Mouse (Mus musculus) adipocyte (in vitro differentiated cells): ENCODE results near the gene Gm38655.
"Not testable (repeated sequence)": the region's sequence is repeated elsewhere in the genome, so short reads cannot be mapped to it uniquely, and the experiment has no call there.

Experiments
- DNase-seq: peaks from one replicate; pipeline ENCODE4 v3.0.0-alpha.2; 2016; ENCODE audit warnings: low spot score

Gene Gm38655

DNA sequence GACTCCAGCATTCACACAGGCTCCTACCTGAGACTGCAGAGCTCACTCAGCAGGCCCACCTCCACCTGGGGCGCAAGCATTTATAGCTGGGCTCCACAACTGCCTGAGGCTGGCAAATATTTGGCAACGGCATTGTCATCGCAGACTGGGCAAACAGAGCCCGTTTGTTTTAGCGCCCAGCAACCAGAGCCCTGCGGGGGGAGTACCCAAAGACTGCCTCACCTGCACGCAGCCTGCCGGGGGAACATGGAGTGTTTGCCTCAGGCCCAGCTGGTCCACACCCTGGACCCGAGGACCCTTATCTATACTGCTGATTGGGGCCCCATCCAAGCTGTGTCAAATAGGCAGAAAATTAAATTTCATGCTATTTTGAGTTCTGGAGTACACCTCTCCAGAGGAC lies at the start of gene Gm38655:
Gm38655 (minus strand) TSS at position 61 of the 400 bp plus-strand sequence.
- no peak for DNase-seq

DNA sequence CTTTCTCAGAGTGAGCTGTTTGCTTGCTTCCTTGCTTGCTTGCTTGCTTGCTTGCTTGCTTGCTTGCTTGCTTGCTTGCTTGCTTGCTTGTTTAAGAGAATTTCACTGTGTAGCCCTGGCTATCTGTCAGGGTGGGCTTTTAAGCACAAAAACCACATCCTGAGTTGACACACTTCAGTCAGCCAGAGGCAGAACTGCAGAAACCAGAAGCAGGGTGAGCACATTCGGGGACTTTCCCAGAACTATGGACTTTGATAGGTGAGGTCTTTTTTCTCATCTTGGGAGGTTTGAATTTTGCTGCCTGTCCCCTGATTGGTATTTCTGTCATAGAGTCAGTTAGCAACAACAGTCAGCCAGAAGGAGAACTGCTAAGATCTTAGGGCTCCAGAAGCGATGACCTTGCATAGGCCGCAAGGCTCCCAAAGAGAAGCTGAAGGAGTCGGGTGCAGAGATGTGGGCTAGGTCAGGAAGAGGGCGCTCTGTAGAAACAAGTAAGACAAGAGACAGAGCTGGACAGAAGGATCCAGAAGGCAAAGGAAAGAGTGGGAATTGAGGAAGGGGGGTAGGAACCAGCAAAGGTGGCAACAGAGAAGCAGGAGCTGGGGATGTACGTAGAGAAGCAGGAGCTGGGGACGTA lies 49.4 kb upstream of the Gm38655 start:
- DNase-seq: no peak

DNA sequence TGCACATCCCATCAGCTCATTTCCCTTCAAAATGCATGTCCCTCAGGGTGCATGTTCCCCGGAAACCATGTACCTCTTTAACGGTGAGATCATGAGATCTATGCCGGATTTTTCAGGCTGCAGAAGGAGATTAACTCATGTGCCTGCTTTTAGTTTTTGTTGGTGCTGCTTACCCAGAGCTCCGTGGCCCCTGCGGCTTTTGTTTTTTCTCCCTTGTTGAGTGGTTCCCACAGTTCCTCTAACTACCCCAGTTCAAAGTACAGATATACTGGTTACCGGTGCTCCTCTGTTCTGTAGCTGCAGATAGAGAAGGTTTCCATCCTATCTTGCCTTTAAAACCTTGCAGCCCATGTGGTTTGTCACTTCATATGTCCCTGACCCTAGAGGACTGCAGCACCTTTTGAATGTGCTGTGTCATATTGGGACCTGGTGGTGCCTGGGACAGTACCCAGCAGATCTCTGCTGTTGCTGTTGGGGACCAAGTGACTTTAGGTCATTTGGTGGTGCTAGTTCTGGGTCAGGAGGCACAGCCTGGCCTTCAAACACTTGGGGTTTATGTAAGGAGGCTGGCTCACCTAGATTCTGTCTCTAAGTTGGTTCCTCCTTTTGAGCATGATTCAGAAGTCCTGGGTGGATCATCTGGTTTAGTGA lies 47.8 kb upstream of the Gm38655 start:
- no peak for DNase-seq

DNA sequence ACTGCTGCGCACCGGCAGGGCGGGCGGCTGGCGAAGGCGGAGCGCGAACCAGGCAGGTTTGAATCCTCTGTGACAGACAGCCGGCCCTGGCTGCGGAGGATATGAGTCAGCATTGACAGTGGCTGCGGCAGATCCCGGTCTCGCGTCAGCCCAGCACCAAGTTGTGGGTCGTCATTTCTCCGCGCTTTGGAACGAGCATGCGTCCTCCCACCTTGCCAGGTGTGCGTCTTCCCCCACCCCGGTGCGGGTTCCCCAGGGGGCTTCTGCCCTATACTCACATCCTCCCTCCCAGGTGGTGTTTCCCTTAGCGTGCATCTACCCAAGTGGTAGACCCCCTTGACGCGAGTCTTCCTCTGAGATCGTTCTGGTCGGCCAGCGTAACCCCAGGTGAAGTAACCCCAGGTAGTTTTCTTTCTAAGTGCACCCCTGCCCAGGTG lies 47.3 kb upstream of the Gm38655 start:
- not testable (repeated sequence) for DNase-seq

DNA sequence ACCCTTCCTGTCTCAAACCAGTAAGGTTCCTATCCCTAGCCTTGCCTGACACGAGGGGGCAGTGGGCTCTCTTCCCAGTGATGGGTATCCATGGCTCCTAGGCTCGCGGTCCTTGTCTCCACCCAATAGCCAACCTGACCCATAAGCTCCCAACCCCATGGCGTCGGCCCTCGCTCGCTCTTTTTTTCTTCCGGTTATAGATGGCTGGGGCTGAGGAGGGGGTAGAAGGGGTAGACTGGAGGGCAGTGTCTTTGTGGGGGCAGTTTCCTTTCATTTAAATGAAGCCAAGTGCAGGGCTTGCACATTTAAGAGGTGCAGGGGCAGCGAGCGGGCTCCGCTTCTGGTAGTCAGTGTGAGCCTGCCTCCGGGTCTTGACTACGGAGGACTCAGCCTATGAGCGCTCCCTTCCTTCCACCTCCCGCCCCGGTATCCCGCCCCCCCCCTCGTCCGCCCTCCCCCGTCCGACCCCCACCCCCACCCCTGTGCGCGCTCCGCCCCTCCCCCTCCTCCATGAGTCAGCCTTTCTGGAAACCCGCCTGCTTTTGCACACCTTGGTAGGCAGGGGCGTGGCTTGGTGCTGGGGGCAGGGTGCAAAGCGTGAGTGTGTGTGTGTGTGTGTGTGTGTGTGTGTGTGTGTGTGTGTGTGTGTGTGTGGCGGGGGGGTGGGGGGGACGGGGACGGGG lies 46.7 kb upstream of the Gm38655 start:
- DNase-seq: peak; percentile 30

DNA sequence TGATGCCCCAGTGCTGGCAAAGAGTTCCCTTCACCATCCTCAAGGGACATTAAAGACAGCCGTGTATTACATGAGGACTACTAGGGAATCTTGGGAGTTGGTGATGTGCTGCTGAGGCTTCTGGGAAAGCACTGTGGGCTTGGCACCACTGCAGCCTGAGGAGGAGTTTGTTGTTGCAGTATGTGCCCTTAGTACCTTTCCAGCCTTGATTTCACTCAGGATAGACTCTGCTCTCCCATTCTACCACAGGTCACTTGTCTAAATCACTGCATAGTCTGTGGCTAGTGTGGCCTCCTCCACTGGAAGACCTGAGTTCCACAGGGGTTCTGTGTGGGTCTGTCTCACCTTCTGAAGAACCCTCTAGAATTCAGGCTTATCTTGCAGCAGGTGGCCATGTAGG lies 45.5 kb upstream of the Gm38655 start:
- peak; percentile 32 for DNase-seq

DNA sequence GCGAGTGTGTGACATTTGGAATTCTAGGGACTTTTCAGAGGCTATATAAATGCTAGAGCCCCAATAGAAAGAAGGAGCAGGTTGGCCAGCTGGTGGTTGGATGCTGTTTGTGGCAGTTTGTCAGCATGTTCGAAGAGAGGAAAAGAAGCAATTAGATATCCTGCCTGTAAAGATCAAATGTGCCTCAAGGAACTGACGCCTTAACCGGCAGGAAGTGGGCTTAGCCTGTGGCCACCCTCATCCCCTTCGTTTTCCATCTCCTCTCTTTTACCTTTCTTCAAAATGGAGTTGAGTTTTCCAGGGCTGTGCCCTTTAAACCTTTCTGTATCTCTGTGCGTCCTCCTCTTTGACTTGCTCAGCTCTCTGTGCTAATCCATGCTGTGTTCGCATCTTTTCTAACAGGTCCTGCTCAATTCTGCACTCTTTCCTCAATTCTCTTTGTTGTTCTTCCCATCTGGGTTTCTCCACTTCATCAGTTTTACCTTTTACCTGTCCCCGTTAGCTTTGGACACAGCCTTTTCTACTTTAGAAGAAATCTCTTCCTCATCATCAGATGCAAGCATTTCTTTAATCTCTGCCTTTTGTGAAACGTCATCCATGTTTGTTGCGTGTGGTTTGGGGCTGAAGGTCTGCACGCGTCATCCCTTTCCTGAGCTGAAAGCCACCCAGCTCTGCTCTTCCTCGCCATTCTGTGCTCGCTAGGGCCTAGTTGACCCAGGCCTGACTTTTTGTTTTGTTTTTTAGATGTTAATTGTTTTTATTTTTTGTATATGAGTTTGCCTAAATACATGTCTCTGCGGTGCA lies 44.4 kb upstream of the Gm38655 start:
- no peak for DNase-seq

DNA sequence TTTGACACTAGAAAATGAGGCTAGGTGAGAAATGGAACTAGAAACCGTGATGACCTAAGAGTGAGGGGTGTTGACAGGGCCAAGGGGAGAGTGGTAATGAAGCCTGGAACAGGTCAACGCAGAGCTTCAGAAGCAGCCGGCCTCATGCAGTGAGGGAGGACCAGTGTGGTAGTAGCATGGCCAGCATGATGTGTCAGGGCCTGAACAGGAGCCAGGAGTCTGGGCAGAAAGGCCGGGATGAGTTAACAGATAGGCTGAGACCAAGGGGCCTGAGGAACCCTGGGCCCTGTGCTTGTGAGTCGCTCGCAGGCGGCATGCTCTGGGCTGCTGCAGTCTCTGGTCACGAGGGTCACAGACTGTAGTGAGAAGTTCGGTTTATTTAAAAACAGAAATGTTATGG lies 43.7 kb upstream of the Gm38655 start:
- DNase-seq: no peak

DNA sequence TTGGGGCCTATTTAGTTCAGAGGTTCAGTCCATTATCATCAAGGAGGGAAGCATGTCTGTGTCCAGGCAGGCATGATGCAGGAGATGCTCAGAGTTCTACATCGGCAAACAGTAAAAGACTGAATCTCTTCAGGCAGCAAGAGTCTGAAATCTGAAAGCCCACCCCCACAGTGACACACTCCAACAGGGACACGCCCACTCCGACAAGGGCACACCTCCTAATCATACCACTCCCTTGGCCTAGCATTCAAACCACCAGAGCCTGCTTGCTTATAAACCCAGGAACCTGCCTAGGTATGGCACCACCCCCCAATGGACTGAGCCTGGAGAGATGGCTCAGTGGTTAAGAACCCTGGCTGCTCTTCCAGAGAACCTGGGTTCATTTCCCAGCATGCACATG lies 40.2 kb upstream of the Gm38655 start:
- DNase-seq: no peak

DNA sequence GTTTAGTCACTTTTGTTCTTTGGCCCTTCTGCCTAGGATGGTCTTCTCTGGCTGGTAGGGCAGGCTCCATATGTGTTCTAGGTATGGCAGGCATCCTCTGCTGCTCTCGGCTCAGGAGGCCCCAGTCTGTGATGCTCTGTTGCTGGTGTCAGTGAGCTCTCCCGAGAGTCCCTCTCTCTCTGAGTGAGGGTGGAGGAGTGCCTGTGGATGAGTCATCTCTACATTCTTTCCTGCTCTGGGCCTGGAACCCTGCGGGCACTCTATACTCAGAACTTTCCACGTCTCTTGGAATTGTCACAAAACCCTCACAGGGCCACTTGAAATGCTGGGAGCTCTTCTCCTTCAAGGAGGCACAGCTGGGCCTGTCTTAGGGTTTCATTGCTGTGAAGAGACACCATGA lies 36.4 kb upstream of the Gm38655 start:
- DNase-seq: no peak

DNA sequence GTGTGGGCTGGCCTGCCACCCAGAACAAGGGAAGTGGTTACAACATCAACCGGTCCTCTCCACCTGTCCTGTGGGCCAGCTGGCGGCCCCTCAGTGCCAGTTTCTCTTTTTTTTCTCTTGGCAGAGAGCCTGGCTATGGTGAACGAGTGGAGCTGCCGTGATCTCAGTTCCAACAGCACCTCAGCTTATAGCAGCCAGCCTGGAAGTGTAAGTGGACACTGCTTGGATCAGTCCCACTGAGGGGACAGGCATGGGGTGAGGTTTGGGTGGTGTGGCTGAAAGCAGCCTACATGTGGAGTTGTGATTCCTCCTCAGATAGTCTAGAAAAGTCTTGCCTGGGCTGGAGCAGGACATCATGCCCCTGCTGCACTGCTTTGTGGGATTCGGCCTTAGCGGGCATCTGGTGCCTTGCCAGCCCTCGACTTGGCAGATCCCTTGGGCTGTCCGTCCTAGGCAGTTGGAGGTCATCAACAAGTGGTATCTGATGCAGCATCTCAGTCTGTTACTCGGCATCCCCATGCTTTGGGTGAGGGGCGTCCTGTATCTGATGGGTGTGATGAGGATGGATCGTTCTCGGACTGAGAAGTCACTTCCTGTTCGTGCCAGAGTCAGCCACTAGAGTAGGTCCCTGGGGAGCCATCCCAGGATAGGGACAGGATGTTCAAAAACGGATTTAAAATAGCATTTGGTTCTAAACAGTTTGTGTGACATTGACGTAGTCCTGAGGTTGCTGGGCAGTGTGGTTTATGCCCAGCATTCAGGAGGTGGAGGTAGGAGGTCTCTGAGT lies 35.6 kb upstream of the Gm38655 start:
- no peak for DNase-seq

DNA sequence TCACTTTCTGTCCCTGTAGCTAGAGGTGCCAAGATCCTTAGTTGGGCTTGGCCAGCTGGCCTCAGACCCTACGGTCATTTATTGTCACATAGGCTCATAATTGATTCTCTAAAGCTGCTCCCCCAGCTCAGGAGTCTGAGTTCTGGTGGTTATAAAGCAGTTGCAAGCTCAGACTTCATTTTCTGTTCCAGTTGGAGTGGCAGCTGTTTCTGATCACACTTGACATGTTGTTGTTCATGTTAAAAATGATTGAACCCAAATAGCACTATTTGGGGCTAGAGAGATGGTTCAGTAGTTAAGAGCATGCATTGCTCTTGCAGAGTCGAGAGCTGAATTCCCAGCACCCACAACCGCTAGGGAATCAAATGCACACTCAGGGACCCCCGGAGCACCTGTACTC lies 34.7 kb upstream of the Gm38655 start:
- DNase-seq: no peak

DNA sequence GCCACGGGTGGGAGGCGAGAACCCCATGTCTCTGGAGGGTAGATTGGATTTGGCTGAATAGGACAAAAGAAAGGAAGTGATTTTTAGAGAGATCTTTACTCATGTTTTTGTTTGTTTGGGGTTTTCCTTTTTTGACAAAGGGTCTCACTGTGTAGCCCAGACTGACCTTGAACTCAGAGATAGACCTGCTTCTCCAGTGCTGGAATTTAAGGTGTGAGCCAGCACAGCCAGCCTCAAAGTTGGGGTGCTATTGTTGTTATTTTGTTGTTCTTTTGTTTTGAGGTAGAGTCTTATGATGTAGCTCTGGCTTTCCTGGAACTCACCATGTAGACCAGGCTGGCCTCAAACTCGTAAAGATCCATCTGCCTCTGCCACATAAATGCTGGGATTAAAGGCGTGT lies 27.1 kb upstream of the Gm38655 start:
- DNase-seq: no peak

DNA sequence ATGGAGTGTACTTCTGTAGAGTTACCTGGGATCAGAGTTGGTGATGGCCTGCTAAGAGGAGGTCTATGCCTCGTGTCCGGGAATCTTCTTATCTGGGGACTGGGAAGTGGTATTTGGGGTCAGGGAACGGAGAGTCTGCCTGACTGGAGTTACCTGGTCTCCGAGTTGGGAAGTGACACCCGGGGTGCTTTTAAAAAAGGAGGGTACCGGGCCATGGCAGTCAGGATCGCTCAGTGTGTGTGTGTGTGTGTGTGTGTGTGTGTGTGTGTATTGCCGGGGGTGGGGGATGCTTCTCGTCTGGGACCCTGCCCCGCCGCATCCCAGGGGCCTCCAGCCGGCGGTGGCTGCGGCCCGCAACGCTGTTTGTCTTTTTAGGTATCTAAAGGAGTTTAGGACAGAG lies 13.8 kb upstream of the Gm38655 start:
- DNase-seq: peak; percentile 24

DNA sequence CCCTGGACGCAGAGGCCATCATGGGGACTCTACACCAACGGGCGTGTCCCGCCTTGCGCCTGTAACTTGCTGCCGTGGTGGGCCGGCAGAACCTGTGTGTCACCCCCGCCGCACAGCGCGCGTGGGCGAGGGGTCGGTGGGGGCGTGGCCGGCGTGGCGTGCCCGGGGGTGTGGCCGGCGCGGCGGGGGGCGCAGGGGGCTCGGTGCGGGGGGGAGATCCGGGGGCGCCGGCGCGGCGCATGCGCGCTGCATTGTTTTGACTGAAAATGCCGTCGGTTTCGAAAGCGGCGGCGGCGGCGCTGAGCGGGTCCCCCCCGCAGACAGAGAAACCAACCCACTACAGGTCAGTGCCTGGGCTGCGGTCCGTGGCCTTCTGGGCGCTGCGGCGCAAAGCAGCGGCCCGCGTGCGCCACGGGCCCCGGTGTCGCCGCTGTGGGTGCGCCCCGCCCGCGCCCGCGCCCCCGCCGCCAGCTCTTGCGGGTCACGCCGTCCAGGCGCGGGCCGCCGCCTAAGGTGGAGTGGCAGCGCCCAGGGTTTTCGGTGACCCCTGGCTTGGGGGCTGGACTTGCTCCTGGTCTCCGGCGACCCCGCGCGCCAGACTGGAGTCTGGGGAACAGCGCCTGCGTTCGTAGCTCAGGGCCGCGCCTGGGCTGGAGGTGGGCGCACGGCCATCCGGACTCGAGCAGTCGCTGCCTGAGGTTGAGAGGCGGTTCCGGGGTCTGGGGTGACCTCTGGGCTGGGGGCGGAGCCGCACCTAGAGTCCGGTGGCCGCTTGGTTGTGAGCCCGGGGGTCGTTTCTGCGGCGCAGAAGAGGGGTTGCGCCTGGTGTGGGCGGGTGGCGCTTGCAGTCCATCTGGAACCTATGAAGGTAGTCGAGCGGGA lies 13.1 kb upstream of the Gm38655 start, which contains the start of gene Unkl:
Unkl (plus strand) TSS at position 248 of the 882 bp plus-strand sequence.
- DNase-seq: peak; percentile 54

DNA sequence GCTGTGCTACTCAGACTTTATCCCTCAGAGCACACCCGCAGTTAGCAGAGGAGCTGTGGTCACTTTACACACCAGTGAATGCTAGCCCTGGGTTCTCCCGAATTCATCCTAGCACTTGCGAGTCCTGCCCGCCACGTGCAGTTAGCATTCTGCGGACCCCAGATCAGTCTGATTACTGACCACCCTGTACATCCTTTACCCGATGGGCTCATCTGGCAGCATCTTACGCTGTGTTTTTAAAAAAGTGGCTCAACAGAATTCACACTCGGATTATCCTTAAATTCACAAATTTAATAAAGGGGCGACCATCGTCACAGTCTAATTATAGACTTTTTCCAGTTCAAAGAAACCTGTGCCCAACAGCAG lies 12.5 kb upstream of the Gm38655 start:
- no peak for DNase-seq

DNA sequence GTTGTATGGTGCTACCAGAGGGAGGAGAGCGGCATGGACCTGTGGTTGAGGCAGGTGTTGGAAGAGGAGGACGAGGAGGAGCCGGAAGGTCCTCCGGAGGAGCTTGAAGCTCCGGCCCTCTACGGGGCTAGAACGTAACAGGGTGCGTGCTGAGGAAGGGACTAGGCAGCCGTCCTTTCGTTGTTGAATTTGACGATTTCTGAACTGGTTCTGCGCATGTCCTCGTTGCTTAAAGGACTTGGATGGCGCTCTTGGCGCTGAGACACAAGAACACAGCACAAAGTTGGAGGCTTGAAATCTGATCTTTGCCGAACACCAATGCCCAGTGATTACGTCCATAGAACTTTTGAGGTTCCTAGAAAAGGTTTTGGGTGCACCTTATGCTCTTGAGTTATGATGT lies 9.7 kb upstream of the Gm38655 start:
- peak; percentile 44 for DNase-seq

DNA sequence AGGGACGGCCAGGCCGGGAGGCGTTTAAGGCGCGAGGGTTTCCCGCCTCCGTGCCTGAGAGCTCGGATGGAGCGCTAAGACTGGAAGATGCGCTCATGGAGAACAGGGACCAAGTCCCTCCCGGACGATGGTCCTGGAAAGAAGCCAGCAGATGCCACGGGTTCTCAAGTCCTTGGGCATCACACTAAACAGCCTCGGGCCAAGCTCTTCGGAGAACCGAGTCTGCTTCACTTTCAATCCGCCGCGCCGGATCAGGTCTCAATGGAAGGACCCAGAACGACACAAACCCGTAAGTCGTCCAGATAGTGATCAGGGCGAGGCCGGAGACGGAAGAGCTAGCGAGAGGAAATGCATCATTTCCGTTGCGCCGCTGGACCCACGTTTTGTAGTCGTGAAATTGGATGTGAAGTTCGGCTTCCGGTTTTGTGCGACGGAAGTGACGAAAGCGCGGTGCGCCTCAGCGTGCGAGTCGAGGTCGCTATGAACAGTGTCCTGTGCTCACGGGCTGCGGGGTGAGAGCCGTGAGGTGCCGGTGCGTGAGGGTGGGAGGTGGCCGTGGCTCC lies 8.9 kb upstream of the Gm38655 start, which contains the start of gene BC003965:
BC003965 (plus strand) TSS at position 426 of the 563 bp plus-strand sequence.
- DNase-seq: peak; percentile 99

DNA sequence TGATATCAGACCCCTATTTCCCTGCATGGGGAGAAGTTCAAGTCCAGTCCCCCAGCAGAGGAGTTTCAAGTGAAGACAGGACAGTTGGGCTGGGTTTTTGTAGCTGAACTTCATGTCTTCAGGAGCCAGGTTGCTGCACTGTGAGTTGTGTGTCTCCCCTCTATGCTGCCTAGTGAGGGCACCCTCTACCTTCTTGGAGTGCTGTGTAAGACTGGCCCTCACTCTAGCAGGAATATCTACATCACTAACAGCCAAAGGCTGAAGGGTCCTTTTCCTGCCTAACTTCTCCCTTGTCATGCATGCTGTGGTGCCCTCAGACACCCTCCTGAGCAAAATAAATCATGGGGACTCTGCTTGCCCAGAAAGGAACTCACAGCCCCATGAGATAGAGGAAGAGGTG lies 8.0 kb upstream of the Gm38655 start:
- no peak for DNase-seq

DNA sequence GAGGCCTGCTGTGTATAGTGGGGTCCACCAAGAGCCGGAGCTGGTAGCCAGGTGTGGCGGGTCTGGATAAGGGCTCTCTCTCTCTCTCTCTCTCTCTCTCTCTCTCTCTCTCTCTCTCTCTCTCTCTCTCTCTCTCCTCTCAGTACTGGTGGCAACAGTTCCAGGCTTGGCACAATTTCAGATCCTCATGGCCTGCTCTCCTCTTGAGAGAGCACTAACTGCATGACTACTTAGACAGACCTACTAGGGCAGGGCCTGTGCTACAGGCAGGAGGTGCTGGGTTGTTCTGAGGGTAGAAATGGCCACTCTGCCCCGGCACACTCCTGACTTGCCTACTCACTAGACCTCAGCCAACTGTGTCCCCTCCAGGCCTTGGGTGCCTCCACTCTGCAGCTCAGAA lies 2.7 kb downstream of the Gm38655 start:
- DNase-seq: no peak
